Mouse (Mus musculus) liver, embryonic 14.5 days (tissue): ENCODE data around the gene Clybl. TPM values are rescaled to one million over a fixed set of nuclear protein-coding genes. Genes with fewer than 3 reads are reported as not detected.

Experiments used
- ATAC-seq: fragments of 200-750 bp; cut with Nextera tagmentation; 2 replicates; pipeline ENCODE4 v1.8.0; 2017; ENCODE audit warnings: moderate number of reproducible peaks, mild to moderate bottlenecking, moderate library complexity; ENCODE audit not compliant: insufficient read depth
- DNase-seq, 3 experiments: peaks; one replicate each; pipeline ENCODE4 v3.0.0-alpha.2; 2012 to 2013; ENCODE audit warnings: low read depth in 3 of 3, low spot score in 3 of 3
- H3K27ac ChIP-seq: fragments of 300-500 bp; sonication (generic); 2 replicates; pipeline ENCODE4 v1.5.1; 2014; ENCODE audit warnings: moderate library complexity, mild to moderate bottlenecking, control low read depth, inconsistent platforms
- H3K27me3 ChIP-seq: fragments of 300-500 bp; sonication (generic); 2 replicates; pipeline ENCODE4 v1.6.1; 2014; ENCODE audit warnings: mild to moderate bottlenecking, low read length, moderate library complexity; ENCODE audit not compliant: control insufficient read depth, insufficient read depth
- H3K36me3 ChIP-seq: fragments of 300-500 bp; sonication (generic); replicated peaks from 2 replicates; pipeline ENCODE4 v1.6.1; 2014; ENCODE audit warnings: low read depth; ENCODE audit not compliant: control insufficient read depth, insufficient read depth
- H3K4me1 ChIP-seq, 2 experiments: fragments of 200-500 bp in 1 of 2; fragments of 300-500 bp in 1 of 2; sonication (generic) in 1 of 2; replicated peaks; 2 replicates each; pipeline ENCODE4 v1.6.1; 2012 to 2014; ENCODE audit warnings: antibody characterized with exemption in 1 of 2, inconsistent platforms in 1 of 2, low read length in 1 of 2; ENCODE audit not compliant: control insufficient read depth in 2 of 2, insufficient read depth in 2 of 2
- H3K4me2 ChIP-seq: fragments of 300-500 bp; sonication (generic); 2 replicates; pipeline ENCODE4 v1.6.1; 2014; ENCODE audit warnings: low read depth, mild to moderate bottlenecking, control low read depth, moderate library complexity
- H3K4me3 ChIP-seq, 2 experiments: fragments of 200-500 bp in 1 of 2; fragments of 300-500 bp in 1 of 2; sonication (generic) in 1 of 2; 2 replicates each; pipeline ENCODE4 v1.5.1; 2012 to 2014; ENCODE audit warnings: low read depth in 2 of 2, low read length in 2 of 2, mild to moderate bottlenecking in 2 of 2, control low read depth in 1 of 2, inconsistent platforms in 1 of 2, moderate library complexity in 1 of 2; ENCODE audit not compliant: insufficient read depth in 1 of 2
- H3K9ac ChIP-seq: fragments of 300-500 bp; sonication (generic); replicated peaks from 2 replicates; pipeline ENCODE4 v1.6.1; 2014; ENCODE audit warnings: mild to moderate bottlenecking, control low read depth, moderate library complexity
- H3K9me3 ChIP-seq: fragments of 300-500 bp; sonication (generic); 2 replicates; pipeline ENCODE4 v1.6.1; 2016; ENCODE audit warnings: low read length, mixed read lengths; ENCODE audit not compliant: control insufficient read depth
- CTCF ChIP-seq: IDR thresholded peaks from 2 replicates; pipeline ENCODE4 v1.5.1; 2016; ENCODE audit warnings: antibody characterized with exemption, low read depth, control low read depth
- EP300 ChIP-seq: IDR thresholded peaks from 2 replicates; pipeline ENCODE4 v1.6.1; 2016; ENCODE audit warnings: antibody characterized with exemption, low read depth
- WGBS: fragments of 180-500 bp; shearing (Covaris S2); extraction: QIAGEN DNeasy Blood & Tissue Kit; methylation state at CpG from one replicate; pipeline ENCODE4 v1.1.7; 2014; ENCODE audit not compliant: insufficient replicate concordance; 5-methylcytosine and 5-hydroxymethylcytosine counted together
- polyA plus RNA-seq, 2 experiments: library from polyadenylated mRNA; depleted of rRNA in 1 of 2; stranded (reverse) in 1 of 2; unstranded in 1 of 2; fragments of >200 nt; fragmentation: Nextera tagmentation in 1 of 2; extraction: Ambion mirVana in 1 of 2; gene quantifications; 2 replicates each; pipeline versions ENCODE4 v1.2.1 to v1.2.3; 2012 to 2014

Gene Clybl
- polyA plus RNA-seq, 2 experiments = 15.6 to 28.9 TPM

DNA sequence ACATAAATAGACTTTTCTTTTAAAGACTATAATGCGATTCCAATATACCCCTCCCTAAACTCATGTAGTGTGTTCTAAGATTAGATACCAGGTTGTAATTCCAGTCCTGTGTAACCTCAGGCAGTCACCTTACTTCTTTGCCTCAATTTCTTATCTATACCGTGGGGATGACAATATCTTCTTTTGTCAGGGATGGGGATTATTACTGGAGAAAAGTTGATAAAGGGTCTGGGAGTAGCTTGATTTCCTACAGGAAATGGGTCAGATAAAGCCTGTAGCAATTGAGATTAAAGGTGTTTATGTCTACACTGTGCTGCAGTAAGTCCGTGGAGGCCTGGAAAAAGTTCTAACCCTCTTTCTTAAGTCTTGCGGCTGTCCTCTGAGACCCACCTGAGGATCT is 131.8 kb downstream of the Clybl start:
- Histone ChIP-seq H3K27ac (no peak overlapping the region), H3K9me3 (no peaks in the 10 kb centered on the region), H3K4me3 (no peak overlapping the region), H3K36me3 (no peaks in the 10 kb centered on the region), H3K4me1 (no peaks in the 10 kb centered on the region), H3K4me2 (no peak overlapping the region), H3K27me3 (no peaks in the 10 kb centered on the region), H3K9ac (no peak overlapping the region)
- TF ChIP-seq EP300 (no peak), CTCF (no peak)
- 51% methylated on average over 4 of the region's 4 CpGs for WGBS
- ATAC-seq (no peak), DNase-seq (no peak)

DNA sequence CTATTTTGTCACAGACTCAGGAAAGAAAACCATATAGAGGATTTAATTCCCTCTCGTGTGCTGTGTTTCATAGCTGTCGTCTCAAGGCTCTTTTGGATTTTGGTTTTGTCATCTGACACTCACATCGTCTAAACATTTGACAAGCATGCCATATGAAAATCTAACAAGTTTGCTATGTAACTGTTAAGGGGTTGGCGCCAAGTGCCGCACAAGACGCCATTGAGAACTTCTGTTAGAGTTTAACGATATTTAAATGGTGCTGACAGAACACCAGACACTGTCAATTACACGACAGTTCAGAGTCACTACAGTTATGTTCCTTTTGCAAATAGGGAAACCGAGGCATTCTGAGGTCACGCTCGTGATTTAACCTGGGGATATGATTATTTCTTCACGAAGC is 134.2 kb downstream of the Clybl start:
- Histone ChIP-seq H3K4me3 (no peak overlapping the region), H3K4me2 (no peak overlapping the region), H3K9me3 (no peaks in the 10 kb centered on the region), H3K27me3 (no peaks in the 10 kb centered on the region), H3K27ac (no peak overlapping the region), H3K36me3 (no peaks in the 10 kb centered on the region), H3K4me1 (no peaks in the 10 kb centered on the region), H3K9ac (no peak overlapping the region)
- TF ChIP-seq CTCF = no peak
- DNase-seq (no peak), ATAC-seq (no peak)
- 75% methylated on average over 12 of the region's 12 CpGs for WGBS

DNA sequence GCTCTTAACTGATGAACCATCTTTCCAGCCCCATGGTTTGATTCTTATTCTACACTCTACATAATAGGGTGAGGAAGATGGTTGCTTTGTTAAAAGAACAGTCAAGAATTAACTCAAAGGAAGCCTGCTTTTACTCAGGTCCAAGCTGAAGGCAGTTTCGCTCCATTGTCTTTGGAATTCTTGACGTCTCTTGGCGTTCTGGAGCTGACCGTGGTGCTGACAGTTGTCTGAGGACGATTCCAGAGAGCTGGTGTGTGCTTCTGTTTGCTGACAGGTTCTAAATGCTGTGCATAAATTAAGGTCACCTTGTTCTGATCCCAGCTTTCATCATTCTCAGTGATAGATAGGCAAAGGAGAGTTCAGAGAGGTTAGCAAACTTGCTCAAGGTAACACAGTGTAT is 140.6 kb downstream of the Clybl start:
- H3K36me3 ChIP-seq = no peaks in the 10 kb centered on the region
- no peaks in the 10 kb centered on the region for H3K27me3 ChIP-seq
- H3K4me3 ChIP-seq = no peak overlapping the region
- WGBS = 25% methylated on average over 5 of the region's 5 CpGs
- H3K4me1 ChIP-seq = no peaks in the 10 kb centered on the region
- DNase-seq = no peak
- H3K9me3 ChIP-seq = no peaks in the 10 kb centered on the region
- no peak for TF ChIP-seq EP300
- no peak for TF ChIP-seq CTCF
- no peak overlapping the region for H3K4me2 ChIP-seq
- ATAC-seq = no peak
- no peak overlapping the region for H3K9ac ChIP-seq
- no peak overlapping the region for H3K27ac ChIP-seq

DNA sequence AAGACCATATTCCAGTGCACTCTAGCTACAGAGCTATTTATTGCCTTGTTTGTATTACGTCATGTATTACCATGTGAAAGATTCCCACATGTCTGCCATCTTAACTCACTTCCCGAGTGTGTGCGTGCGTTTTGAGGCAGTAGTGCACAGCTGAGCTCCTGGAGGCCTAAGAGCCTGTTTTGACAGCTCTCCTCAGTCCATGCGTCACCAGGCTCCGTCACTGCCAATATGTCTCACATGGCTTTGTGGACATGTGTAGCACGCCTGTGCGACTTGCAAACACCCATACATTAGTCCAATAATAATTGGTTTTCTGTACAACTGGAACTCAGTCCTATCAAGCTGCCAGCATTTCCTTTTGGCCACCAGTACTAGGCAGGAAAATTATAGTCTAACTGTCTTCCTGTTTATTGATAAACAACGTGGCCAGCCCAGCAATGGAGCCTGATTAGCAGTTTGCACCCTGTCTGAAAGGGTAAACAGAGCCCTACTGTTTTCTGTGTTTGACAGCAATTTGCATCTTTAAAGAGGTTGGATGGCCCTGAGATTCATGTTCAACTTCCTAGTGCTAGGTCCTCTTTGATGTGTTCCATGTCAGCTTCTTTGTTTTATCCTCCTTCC is 142.4 kb downstream of the Clybl start:
- Histone ChIP-seq H3K4me2 (no peak overlapping the region), H3K36me3 (no peaks in the 10 kb centered on the region), H3K27ac (no peak overlapping the region), H3K27me3 (no peaks in the 10 kb centered on the region), H3K9ac (no peak overlapping the region), H3K9me3 (no peaks in the 10 kb centered on the region), H3K4me3 (no peak overlapping the region), H3K4me1 (no peaks in the 10 kb centered on the region)
- no peak for ATAC-seq
- TF ChIP-seq CTCF = no peak
- TF ChIP-seq EP300 = no peak
- no peak for DNase-seq
- 66% methylated on average over 9 of the region's 9 CpGs for WGBS

DNA sequence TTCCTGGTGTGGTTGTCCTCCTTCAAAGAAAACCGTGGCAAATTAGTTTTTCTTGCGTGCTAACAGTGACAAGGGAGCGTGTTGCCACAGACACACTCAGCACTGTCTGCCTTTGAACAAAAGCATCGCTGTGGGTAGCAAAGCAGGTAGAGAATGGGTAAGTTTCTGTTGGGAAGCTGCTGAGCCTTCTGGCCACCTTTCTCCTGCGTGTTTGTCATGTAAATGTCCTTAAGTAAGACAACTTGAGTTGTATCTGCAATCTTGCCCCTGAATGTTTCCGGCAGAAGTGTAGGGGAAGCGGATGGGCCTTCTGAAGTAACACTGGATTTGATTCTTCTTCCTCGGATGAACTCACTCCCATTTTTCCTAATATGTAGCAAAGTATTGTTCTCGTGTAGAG is 148.6 kb downstream of the Clybl start:
- ATAC-seq (no peak), DNase-seq (no peak)
- TF ChIP-seq EP300 (no peak), CTCF (no peak)
- no peaks in the 10 kb centered on the region for H3K9me3 ChIP-seq
- no peak overlapping the region for H3K27ac ChIP-seq
- H3K4me3 ChIP-seq = no peak overlapping the region
- no peaks in the 10 kb centered on the region for H3K36me3 ChIP-seq
- no peaks in the 10 kb centered on the region for H3K4me1 ChIP-seq
- no peak overlapping the region for H3K4me2 ChIP-seq
- H3K9ac ChIP-seq = no peak overlapping the region
- no peaks in the 10 kb centered on the region for H3K27me3 ChIP-seq
- WGBS = 65% methylated on average over 9 of the region's 9 CpGs
